Mouse (Mus musculus) ZHBTc4 (cell line): ENCODE results near the gene Mast1.
"Not testable (repeated sequence)": the region's sequence is repeated elsewhere in the genome, so short reads cannot be mapped to it uniquely, and the experiment has no call there.

Source experiments
- DNase-seq: peaks from one replicate; pipeline ENCODE4 v3.0.0-alpha.2; 2011; ENCODE audit warnings: low read depth, low spot score

Gene Mast1

DNA sequence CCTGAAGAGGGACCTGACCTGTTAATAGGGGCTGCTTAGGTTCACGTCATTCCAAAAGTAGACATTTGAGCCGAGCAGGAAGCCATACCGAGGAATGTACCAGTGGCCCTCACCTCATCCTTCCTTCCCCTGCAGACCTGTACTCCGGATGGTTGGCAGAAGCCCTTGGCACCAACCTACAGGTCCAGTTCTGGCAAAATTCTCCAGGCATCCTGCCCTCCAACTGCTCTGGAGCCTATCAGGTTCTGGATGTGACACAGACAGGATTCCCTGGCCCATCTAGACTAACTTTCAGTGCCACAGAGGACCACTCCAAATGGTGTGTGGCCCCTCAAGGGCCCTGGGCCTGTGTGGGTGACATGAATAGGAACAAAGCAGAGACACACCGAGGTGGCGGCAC, 26.6 kb downstream of the Mast1 start:
- no peak for DNase-seq

DNA sequence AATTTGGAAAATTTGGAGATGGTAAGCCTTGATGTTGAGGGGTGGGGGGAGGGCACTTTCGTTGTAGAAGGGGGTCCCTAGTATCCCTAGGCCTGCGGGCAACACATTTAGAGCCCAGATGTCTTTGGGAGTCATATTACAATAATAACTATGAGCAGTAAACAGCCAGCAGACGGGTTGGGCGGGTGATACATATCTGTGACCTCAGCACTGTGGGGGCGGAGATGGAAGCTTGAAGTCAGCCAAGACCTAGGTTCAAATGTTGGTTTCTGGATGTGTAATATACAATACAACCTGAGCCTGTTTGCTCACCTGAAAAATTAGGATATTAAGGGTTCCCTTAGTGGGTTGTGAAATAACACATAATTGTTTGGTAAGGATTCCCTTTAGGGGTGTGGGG, 27.2 kb downstream of the Mast1 start:
- no peak for DNase-seq

DNA sequence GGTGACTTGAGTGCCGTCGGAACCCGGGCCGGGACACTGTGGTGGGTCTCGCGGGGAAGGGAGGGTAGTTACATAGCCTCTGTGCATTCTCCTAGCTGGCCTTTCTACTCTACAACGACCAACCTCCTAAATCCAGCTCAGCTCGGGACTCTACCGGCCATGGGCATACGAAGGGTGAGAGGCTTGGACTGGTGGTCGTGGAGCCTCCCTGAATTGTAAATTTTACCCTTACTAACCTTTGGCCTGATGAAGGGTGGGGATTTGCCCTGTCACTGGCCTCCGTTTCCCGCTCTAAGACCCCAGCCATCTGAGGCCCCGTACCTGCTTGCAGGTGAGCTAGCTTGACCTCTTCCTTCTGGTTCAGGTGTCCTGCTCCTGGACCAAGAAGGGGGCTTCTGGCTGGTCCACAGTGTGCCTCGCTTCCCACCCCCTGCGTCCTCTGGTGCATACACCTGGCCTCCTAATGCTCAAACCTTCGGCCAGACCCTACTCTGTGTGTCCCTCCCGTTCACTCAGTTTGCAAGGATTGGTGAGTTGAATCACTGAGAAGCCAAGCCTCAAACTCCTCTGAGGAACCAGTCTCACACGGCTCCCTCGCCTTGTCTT, 27.9 kb downstream of the Mast1 start:
- DNase-seq = no peak

DNA sequence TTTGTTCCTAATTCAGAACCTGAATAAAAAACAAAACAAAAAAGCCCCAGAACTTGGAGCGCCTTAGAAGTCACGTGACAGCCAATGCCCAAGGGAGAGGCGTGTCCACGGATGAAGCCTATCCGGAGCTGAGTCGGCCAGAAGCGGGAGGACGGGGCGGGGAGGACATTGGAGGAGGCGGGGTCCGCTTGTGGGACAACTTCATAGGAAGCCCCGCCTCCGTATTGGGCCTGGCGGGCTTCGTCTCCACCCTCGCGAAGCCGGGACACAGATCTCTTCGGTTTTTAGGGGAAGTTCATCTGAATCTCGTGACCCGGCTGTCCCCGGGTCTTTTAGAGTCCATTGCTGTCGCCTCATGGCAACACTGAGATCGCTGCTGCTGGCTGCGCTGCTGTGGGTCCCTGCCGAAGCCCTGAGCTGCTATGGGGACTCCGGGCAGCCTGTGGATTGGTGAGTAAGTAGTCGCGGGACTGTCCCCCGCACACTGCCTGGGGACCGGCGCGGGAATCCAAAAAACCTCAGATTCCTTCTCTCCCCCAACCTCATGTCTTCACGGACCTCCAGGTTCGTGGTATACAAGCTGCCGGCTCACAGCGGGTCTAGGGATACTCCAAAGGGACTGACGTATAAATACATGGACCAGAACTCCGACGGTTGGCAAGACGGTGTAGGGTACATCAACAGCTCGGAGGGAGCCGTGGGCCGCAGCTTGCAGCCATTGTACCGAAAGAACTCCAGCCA, 28.6 kb downstream of the Mast1 start, which contains the start of gene Dnase2a:
TSS of gene Dnase2a (plus strand) at position 140 of the 741 bp plus-strand sequence.
- DNase-seq = peak; percentile 99

DNA sequence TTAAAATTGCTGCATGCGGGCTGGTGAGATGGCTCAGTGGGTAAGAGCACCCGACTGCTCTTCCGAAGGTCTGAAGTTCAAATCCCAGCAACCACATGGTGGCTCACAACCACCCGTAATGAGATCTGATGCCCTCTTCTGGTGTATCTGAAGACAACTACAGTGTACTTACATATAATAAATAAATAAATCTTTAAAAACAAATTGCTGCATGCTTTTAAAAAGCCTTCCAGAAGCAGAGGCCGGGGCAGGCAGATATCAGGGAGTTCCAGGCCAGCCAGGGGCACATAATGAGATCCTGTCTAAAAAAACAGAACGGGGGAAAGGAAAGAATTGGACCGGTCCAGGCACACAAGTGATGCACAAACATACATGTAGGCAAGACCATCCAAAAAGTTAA, 29.2 kb downstream of the Mast1 start:
- not testable (repeated sequence) for DNase-seq

DNA sequence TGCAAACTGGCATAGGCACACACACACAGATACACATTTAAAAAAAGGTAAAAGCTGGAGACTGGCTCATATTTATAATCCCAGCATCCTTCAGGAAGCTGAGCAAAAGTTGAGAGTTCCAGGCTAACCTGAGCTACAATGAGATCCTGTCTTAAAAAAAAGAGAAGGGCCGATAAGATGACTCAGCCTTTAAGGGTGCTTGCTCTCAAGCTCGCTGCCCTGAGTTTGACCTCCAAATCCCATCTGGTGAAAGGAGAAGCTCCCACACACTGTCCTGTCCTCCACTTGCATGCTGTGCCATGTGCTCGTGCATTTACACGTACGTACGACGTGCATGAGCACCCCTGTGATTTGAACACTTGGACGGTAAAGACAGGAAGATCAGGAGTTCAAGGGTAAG, 29.7 kb downstream of the Mast1 start:
- DNase-seq = no peak

DNA sequence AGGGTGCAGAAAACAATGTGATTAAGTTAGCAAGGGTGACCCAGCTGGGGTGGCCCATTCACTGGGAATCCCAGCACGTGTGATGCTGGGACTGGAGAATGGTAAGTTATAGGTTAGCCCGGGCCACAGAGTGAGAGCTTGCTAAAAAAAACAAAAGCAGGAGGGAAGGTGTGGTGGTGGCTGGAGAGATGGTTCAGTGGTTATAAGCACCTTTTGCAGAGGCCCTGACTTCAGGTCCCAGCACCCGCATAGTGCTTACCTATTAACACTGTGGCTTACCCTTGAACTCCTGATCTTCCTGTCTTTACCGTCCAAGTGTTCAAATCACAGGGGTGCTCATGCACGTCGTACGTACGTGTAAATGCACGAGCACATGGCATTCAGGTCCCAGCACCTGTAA, 30.1 kb downstream of the Mast1 start:
- no peak for DNase-seq

DNA sequence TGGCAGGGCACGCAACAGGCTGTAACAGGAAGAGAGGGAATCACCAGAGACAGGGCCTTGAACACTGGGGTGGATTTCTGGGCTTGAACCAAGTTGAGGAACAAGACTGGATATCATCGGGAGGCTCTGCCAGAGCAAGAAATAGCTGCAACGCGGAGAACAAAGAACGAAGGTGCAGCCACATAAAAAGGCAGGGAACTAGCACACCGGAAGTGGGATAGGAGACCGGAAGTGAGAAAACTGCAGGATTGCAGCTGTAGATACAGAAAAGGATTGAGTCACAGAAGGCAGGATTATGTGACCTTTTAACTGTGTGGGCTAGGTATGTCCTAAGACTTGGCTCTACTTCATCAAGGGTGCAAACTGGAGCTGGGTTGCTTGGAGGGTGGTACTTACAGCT, 32.8 kb downstream of the Mast1 start:
- DNase-seq = no peak

DNA sequence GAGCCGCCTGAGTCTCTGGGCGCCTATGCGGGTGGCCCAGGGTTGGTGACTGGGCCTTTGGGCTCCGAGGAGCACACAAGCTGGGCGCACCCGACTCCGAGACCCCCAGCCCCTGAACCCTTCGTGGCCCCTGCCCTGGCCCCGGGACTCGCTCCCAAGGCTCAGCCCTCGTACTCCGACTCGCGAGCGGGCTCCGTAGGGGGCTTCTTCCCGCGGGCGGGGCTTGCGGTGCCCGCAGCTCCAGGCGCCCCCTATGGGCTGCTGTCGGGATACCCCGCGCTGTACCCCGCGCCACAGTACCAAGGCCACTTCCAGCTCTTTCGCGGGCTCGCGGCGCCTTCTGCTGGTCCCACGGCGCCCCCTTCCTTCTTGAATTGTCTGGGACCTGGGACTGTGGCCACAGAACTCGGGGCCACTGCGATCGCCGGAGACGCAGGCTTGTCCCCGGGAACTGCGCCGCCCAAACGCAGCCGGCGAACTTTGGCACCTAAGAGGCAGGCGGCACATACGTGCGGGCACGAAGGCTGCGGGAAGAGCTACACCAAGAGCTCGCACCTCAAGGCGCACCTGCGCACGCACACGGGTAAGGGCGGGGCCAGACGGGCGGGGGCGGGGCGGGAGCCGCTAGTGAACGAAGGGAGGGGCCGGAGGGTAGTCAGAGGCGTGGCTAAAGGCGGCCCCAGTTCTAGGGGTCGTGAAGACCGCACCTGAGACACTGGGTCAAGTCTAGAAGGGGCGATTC, 34.1 kb downstream of the Mast1 start:
- DNase-seq = peak; percentile 95

DNA sequence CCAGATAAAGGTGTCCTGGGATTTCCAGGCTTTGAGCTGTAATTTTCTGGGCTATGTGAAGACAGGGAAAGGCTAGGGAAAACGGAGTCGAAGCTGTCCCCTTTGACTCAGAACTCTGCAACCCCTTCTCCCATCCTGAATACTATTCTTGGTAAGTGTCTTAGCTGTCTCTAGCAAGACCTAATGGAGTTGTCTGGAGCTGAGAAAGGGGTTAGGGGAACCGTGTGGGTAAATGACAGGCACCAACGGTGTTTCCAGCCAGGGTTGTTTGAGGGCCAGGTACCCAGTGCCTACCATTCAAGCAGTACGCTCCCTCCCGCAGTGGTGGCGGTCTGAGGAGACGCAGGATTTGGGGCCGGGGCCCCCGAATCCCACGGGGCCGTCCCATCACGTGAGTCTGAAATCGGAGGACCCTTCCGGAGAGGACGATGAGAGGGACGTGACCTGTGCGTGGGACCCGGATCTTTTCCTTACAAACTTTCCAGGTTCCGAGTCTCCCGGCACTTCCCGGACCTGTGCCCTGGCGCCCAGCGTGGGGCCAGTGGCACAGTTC, 34.7 kb downstream of the Mast1 start:
- no peak for DNase-seq

DNA sequence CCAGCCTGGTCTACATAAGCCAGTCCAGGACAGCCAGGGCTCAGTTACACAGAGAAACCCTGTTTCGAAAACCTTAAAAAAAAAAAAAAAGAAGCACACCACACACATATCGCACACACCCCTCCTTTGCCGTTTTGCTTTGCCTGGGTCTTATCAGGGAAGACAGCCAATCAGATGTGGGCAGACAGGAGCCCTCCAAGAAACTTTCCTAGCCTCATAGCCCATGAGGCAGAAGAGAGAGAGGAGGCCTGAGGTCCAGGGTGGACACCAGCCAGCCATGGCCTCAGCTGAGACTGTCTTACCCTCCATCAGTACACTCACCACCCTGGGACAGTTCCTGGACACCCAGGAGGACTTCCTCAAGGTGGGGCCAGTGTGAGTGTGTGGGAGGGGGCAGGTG, 35.4 kb downstream of the Mast1 start, which contains the start of gene Klf1:
TSS of gene Klf1 (plus strand) at position 177 of the 400 bp plus-strand sequence.
- no peak for DNase-seq

DNA sequence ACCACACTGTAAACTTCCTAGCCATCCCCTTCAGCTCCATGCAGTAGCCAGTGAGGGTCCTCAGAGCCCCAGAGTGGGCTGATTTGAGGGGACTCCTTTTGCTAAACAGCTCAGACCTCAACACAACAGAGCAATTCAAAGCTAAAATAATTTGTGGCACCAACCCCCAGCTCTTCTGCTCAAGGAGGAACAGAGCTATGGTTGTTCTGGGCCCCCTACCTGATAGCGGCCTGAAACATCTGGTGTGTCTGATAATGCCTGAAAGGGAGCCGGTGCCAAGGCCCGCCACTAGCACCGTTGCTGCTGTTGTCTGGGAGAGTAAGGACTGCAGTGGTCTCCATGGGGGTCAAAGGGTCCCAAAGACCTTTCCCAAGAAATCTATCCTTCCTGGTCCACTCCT, 36.1 kb downstream of the Mast1 start:
- no peak for DNase-seq

DNA sequence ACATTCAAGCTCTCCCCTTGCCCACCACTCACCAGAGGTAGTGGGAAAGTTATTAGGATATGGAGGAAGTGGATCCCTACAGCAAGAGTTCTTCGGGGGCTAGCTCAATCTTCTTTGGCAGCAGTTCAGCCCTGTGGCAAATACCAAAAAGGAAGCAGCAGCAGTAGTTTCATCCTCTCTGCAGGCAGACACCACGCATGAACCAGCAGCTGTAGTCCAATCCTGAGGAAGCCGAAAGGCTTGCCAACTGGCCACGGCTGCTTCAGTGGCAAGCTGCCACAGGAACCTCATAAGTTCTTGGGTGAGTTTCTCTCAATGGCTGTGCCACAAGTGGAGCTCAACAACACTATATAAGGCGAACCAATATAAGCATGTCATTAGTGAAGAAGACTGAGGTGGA, 41.2 kb downstream of the Mast1 start:
- no peak for DNase-seq

DNA sequence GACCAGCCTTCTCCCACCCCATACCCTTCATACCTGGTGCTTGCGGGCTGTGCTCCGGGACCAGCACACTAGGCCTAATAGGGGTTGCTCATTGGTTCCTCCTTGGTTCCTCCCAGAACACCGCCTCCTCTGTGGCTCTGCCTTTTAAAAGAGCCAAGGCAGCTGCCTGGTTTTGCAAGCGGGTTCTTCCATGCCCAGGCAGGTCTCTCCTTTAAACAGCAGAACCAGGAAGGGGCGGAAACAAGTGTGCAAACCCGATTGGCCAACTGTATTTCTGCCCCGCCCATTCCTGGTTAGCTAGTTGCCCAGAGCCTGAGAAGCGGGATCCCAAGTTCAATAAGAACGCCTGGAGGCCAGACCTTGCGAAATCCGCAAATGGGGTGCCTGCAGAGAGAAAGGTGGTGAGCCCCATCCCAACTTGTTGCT, 43.4 kb downstream of the Mast1 start, which contains the start of gene Gcdh:
TSS of gene Gcdh (minus strand) at position 213 of the 426 bp plus-strand sequence.
- DNase-seq = peak; percentile 98

DNA sequence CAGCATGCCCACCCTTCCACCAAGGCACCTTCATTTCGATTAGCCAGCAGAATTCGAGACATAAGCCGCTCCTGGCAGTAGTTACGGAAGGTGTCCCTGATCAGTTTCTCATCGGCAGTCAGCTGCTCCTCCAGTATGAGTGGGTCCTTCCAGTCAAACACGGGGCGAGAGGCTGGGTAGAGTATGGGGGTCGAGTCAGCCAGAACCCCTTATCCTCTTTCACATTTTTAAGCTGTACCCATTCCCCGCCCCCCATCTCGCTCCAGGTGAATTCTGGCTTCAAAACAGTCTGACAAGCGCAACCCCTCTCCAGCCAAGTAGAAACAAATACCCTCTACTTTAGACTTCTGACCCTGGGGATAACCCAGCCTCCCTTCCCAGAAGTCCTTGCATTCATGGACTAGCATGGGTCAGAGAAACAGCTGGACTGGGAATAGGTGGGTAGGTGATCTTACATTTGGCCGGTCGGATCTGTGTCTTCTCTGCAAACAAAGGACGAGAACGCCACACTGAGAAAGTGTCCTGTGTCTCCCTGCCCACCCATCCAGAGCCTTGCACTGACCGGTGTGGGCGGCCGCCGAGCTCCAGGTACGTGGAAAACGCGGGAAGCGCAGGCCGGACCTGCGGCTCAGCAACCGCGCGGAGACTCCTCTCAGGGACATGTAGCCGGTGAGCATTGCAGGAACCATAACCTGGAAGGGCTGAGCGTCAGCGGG, 44.0 kb downstream of the Mast1 start:
- DNase-seq = no peak

DNA sequence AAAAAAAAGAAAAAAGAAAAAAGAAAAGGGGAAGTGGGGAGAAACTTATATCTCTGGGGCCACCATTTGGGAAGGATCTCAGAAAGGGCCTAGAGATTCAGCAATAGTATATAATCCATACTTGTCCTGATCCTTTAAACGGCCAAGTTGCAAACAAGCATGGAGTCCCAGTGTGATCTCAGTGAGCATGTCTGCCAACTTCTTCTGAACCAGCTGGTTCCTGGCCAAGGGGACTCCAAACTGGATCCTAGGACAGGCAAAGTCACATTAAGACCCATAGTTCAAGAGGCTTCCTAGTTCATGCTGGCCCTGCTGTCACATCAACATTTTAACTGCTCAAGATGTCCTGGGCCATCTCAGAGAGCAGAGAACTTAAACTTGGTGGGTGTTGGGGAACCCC, 48.0 kb downstream of the Mast1 start:
- no peak for DNase-seq

DNA sequence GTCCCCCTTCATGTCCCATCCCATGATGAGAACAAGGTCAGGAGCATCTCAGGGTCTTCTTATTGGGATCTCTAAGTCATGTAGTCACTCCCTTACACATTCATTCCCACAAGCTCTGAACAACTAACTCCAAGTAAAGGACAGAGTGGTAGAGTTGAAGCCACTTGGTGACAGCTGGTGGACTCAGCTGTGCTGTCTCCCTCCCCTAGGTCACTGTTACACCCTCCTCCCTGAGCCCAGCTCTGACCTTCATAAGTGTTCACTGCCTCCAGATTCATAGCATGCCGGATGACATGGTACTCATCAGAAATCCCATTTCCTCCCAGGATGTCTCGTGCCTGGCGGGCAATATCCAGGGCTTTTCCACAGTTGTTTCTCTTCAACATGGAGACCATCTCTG, 48.9 kb downstream of the Mast1 start:
- no peak for DNase-seq

DNA sequence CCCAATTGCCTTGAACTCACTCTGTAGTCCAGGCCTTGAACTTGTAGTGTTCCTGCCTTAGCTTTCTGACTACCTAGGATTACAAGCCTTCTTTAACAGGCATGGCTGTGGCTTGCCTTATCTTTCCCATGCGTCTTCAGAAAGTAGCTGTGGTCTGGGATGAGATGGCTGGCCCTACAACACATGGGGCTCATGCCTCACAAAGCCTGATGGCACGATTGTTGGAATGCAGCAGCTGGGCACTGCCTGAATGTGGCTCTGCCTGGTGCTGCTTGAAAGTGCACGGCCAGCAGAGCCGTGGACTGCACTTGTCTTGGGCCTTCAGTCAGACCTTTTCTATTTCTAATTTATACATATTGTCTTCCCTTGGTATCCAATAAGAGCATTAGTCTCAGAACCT, 52.4 kb downstream of the Mast1 start:
- DNase-seq = no peak

DNA sequence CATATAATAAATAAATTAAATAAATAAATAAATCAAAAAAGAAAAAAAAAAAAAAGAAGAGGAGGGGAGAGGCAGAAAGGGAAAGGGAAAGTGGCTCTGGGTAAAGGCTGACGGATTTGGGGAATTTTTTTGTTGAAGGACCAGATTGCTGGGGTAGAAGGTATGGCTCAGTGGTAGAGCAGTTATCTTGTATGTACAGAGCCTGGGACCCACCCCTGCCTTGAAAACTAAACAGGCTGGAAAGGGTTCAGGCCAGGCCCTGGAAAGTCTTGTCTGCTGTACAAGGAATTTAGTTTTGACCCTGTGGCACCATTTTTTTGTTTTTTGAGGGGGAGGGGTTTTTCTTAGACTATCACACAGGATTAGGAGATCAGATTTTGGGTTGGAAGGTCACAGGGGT, 58.2 kb downstream of the Mast1 start:
- no peak for DNase-seq

DNA sequence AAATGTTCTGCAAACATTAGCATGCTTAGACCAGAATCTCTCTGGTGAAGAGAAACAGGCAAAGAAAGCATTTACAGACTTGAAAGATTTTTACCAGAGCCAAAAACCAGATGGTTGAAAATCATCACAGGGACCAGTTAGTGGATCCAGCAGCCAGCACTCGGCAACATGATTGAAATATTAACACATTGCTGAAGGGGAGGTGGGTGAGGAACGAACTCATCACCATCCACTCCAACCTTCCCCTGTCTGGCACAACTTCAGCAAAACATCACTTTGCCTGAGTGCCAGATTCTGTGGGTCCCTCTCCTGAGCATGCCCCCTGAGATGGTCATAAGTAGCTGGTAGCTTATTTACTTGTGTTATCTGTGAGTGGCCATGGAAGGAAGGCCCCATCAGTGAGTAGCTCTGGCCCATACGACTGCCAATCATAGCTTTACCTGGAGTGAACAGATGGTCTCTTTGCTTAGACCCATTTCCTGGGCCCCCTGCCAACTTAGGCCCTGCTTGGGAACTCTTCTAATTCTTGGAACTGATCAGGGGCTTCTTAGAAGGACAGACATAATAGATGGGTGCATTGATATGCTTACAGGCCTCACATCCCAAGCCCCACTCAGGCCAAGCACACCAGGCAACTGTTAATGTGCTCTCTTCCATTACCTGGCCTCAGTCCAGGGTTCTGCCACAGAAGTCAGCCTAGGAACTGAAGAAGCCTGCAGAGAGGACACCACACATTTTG, 59.7 kb downstream of the Mast1 start:
- no peak for DNase-seq

DNA sequence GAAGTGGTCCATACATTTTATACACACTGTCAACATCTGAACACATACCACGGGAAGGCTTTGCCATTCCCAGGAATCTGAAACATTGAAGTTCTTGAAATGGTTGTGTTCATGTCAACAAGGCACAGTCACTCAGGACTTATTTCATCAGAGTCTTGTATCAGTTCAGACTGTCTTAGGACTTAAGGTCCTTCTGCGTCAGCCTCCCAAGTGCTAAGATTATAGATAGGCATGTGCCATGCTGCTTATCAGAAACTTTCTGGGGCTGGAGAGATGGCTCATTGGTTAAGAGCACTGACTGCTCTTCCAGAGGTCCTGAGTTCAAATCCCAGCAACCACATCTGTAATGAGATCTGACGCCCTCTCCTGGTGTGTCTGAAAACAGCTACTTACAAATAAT, 62.8 kb downstream of the Mast1 start:
- DNase-seq = no peak
